Mouse (Mus musculus) right cerebral cortex, postnatal 14 days (tissue): Measurements from ENCODE around the gene Gm21244.
"Not testable (repeated sequence)": the region's sequence is repeated elsewhere in the genome, so short reads cannot be mapped to it uniquely, and the experiment has no call there.

Experiments used
- DNase-seq: peaks from one replicate; pipeline ENCODE4 v3.0.0; 2022

Gm21244 gene

DNA sequence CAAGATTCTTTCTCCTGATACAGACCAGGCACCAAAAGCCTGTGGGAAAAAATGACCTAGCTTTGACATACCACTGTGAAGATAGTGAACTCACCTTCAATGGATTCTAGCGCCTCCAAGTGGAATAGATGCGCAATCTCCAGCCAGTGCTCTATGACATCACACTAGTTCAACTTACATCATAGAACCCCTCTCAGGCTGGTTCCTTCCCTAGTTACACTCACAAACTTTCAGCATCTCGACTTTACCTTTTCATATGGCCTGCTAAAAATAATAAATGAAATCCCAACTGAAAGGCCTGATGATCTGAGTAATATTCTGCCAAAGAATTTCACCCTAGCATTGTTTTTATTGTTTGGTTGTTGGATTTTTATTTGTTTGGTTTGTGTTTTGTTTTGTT lies at the start of gene Gm21244:
TSS of gene Gm21244 (minus strand) at position 101 of the 400 bp plus-strand sequence.
- DNase-seq: not testable (repeated sequence)
